Mouse (Mus musculus) E14TG2a.4 (cell line): ENCODE measurements at regions not wholly inside any gene's neighbourhood (a gene's known extent, or its start where the extent isn't known, plus 50 kb on each side); places are given as distances from the start of the nearest gene placed in this dataset.

Source experiments
- H3K27me3 ChIP-seq: 2 replicates; pipeline ENCODE4 v1.6.1; 2014; ENCODE audit warnings: low read length, control low read depth; ENCODE audit not compliant: insufficient read depth
- H3K36me3 ChIP-seq: 2 replicates; pipeline ENCODE4 v1.6.1; 2014; ENCODE audit warnings: low read length, control low read depth; ENCODE audit not compliant: insufficient read depth
- H3K4me1 ChIP-seq: replicated peaks from 2 replicates; pipeline ENCODE4 v1.6.1; 2014; ENCODE audit warnings: low read depth, low read length, control low read depth
- H3K4me3 ChIP-seq: replicated peaks from 2 replicates; pipeline ENCODE4 v1.5.1; 2014; ENCODE audit warnings: mild to moderate bottlenecking, low read length
- H3K9me3 ChIP-seq: 2 replicates; pipeline ENCODE4 v1.6.1; 2014; ENCODE audit warnings: low read length, control low read depth
- CTCF ChIP-seq: conservative IDR thresholded peaks from 2 replicates; pipeline ENCODE4 v1.5.1; 2014; ENCODE audit warnings: low read length
- NANOG ChIP-seq: IDR thresholded peaks from 2 replicates; pipeline ENCODE4 v1.6.1; 2014; ENCODE audit warnings: borderline replicate concordance, low read length, mixed read lengths
- POU5F1 ChIP-seq: IDR thresholded peaks from 2 replicates; pipeline ENCODE4 v1.6.1; 2014; ENCODE audit warnings: low read length, borderline replicate concordance

DNA sequence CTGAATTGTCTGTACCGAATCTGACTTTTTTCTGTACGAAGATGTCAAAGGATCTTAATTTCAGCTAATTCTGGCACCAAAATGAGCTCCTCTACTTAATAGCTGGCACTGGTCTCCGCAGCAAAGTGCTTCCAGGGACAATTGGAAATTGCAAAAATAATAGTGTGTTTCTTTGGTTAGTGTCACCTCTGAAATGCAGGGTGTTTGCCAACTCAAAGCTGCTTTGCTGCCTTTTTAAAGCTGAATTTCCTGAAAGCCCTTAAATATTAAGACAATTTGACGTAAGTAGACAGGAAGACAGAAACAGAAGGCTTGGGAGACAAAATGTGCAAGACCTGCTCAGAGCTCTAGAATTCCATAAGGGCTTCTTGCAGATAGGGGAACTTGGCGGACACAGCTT, 288.5 kb upstream of the Npvf start:
- H3K27me3 ChIP-seq, result no peaks in the 10 kb centered on the region
- H3K4me1 ChIP-seq, result no peaks in the 10 kb centered on the region
- TF ChIP-seq NANOG, result no peak
- TF ChIP-seq POU5F1, result no peak
- no peak for TF ChIP-seq CTCF
- H3K4me3 ChIP-seq, result no peak overlapping the region
- H3K36me3 ChIP-seq, result no peaks in the 10 kb centered on the region
- H3K9me3 ChIP-seq, result no peaks in the 10 kb centered on the region

DNA sequence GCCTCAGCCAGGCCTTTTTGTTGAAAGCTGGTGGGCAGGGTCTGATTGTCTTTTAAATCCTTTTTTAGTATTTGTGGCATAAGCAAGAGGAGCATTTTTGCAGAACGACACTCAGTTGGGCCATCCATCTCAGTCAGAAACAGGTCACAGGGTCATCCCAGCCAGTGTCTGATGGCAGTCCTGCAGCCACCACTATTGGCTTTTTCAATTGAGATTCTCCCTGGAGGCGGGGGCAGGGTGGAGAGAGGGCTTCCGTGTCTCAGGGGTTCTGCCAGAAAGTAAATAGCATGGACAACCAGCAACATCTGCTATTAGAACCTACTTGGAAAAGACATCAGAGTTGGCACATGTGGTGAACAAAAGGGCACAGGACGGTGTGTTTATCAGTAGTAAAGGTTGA, 293.8 kb upstream of the Npvf start:
- TF ChIP-seq POU5F1, result no peak
- TF ChIP-seq NANOG, result no peak
- no peak for TF ChIP-seq CTCF
- H3K9me3 ChIP-seq, result no peaks in the 10 kb centered on the region
- H3K4me3 ChIP-seq, result no peak overlapping the region
- no peaks in the 10 kb centered on the region for H3K36me3 ChIP-seq
- H3K4me1 ChIP-seq, result no peaks in the 10 kb centered on the region
- H3K27me3 ChIP-seq, result no peaks in the 10 kb centered on the region

DNA sequence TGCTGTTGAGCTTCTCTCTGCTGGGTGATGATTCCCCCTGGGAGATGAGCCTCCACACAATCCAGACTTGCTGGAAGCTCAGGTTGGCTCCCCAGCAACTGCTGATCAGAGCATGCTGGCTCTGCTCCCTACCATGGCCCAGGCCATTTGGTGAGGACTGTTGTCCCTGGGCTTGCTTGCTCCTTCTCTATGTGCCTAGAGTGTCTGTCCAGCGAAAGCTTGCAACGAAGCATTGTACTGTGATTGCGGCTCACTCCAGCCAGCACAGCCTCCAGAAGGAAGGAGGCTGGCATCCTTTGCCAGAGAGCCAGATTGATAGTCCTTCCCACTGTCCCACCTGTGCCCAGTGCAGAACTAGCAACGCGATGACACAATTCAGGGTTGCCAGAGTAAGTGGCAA, 295.1 kb upstream of the Npvf start:
- TF ChIP-seq CTCF (no peak), NANOG (no peak)
- Histone ChIP-seq H3K27me3 (no peaks in the 10 kb centered on the region), H3K4me1 (no peaks in the 10 kb centered on the region), H3K4me3 (no peak overlapping the region), H3K9me3 (no peaks in the 10 kb centered on the region), H3K36me3 (no peaks in the 10 kb centered on the region)

DNA sequence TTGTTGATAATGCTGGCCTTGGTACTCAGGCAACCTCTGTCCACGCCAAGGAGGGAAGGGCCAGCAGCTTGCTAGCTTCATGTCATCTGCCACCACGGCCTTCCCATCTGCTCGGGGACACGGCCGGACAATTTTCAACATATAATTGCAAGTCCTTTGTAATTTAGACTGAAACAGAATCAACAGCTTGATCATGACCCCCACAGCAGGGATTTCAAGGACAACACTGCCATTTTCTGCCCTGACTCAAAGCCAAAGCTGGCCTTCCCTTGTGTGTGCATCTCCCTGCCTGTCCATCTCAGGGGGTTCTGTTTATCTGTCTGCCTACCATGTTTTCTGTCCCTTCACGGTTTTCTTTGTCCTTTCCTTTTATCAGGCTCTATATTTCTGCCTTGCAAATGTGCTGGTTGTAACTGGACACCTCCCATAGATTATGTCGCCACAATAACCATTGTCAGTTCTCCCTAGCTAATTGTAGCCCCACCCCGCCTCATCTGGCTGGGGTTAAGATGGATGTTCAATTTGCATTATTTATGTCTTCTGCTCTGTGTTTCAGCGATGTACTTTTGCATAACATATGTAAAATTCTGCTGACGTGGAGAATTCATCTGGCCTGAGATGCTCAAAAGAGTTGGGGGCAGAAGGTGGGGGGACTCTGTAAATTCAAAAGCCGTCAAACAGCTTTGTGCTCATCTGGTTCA, 295.8 kb upstream of the Npvf start:
- TF ChIP-seq NANOG (no peak), POU5F1 (no peak), CTCF (no peak)
- no peaks in the 10 kb centered on the region for H3K4me1 ChIP-seq
- no peaks in the 10 kb centered on the region for H3K36me3 ChIP-seq
- no peaks in the 10 kb centered on the region for H3K9me3 ChIP-seq
- H3K27me3 ChIP-seq, result no peaks in the 10 kb centered on the region
- no peak overlapping the region for H3K4me3 ChIP-seq

DNA sequence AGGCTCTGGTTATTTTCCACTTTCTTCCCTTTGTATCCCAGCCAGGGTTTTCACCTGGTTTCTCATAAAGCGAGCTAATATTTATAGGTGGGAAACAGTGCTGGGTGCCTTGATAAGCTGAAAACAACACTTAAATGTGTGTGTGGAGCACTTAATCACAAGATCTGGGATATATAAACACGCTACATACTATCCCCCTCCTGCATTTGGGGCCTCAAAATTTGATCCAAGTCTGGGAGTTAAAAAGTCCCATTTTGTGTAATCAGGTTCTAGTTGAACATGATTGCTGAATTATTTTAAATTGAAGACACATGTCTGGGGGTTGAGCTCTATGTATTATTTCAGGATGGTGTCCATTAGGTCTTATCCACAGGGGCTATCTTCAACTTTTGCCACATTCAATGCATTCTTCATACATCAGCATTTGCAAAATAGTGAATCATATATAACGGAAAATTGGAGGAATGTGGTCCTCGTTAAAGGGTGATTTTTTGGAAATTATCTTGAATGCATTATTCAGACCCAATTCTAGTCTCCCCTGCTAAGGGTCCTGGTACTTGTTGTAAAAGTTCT, 303.2 kb upstream of the Npvf start:
- H3K36me3 ChIP-seq, result no peaks in the 10 kb centered on the region
- peaks cover 11% of the 10 kb centered on the region for H3K9me3 ChIP-seq
- TF ChIP-seq NANOG, result no peak
- no peak for TF ChIP-seq POU5F1
- TF ChIP-seq CTCF, result no peak
- no peaks in the 10 kb centered on the region for H3K4me1 ChIP-seq
- no peak overlapping the region for H3K4me3 ChIP-seq
- H3K27me3 ChIP-seq, result no peaks in the 10 kb centered on the region

DNA sequence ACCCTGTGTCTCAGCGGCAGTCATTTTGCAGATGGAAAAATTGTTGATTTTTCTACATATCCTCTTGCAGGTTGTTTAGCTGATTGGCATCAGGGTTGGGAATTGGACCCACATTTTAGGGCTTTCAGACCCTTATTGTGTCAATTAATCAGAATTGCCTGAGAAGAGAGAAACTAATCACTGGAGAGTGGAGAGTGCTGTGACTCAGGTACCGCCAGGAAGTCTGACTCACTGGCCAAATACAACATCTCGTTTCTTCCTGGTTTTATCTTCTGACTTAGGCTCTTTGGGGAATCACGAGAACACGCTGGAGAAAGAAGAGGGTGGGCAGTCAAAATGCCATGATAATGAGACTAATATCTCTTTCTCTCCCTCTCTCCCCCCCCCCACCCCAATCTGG, 306.1 kb upstream of the Npvf start:
- Histone ChIP-seq H3K9me3 (peaks cover 11% of the 10 kb centered on the region), H3K4me1 (no peaks in the 10 kb centered on the region), H3K27me3 (no peaks in the 10 kb centered on the region), H3K36me3 (no peaks in the 10 kb centered on the region), H3K4me3 (no peak overlapping the region)
- TF ChIP-seq NANOG (no peak), POU5F1 (no peak), CTCF (no peak)

DNA sequence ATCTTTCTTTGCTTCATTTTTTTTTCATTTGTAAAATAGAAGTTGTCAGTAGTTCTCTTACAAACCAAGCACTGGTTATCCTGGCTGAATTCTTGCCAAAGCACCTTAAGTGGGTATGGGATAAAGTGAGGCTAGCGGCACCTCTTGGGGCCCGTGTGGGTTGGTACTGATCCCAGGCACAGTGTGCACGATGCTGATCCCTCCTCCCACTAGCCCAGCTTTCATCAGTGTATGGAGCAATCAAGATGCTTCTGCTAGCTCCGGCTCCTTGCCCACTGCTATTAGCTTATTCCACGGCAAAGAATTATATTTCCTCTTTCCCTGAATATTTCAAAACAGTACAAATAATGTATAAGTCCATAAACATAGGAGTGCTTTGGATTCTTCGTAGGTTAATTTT, 307.4 kb upstream of the Npvf start:
- H3K4me3 ChIP-seq, result no peak overlapping the region
- no peaks in the 10 kb centered on the region for H3K4me1 ChIP-seq
- peaks cover 11% of the 10 kb centered on the region for H3K9me3 ChIP-seq
- TF ChIP-seq POU5F1, result no peak
- no peaks in the 10 kb centered on the region for H3K27me3 ChIP-seq
- H3K36me3 ChIP-seq, result no peaks in the 10 kb centered on the region

DNA sequence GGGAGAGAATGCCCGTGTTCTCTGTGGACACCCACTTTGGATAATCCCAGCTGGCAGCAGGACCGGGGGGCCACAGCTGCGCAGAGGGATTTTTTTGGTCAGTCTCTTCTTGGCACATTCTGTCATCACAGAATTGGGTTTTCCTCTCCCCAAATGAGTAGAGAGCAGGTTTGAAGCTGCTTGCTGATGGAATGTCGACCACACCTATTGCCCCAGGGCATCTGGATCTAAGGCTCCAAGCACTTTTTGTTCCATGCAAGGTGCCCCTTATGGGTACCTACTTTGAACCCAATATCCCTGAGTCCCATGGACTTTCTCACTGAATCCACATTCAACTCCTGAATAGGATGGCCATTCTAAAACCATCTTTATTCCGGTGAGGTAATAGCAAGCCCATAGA, 314.3 kb upstream of the Npvf start:
- Histone ChIP-seq H3K27me3 (0 out of 2 replicates have a peak, but pooled peaks cover 3% of the 10 kb centered on the region), H3K36me3 (no peaks in the 10 kb centered on the region), H3K9me3 (no peaks in the 10 kb centered on the region), H3K4me3 (no peak overlapping the region), H3K4me1 (no peaks in the 10 kb centered on the region)
- TF ChIP-seq POU5F1 (no peak), NANOG (no peak), CTCF (no peak)

DNA sequence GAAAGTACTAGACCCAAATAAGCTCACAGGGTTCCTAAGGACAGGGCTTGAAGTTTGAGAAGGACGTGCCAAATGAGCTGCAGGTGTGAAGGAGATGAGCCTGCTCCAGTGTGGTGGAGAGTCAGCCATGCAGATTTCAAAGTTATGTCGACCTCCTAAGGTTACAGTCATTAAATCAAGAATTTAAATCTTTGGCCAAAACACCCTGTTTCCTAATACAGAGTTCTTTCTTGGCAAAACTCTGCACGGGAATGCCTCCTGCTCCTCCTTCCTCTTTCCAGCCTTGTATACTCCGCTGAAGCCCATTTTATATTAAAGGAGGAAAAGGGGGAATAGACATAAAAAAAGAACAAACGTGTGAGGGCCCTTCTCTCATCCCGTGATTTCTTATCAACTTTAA, 315.1 kb upstream of the Npvf start:
- no peaks in the 10 kb centered on the region for H3K4me1 ChIP-seq
- no peak overlapping the region for H3K4me3 ChIP-seq
- H3K36me3 ChIP-seq, result no peaks in the 10 kb centered on the region
- H3K27me3 ChIP-seq, result 0 out of 2 replicates have a peak, but pooled peaks cover 3% of the 10 kb centered on the region
- no peaks in the 10 kb centered on the region for H3K9me3 ChIP-seq
- TF ChIP-seq NANOG (no peak), CTCF (no peak), POU5F1 (no peak)
